Mouse (Mus musculus) midbrain, embryonic 15.5 days (tissue): ENCODE measurements around the gene Siah3. TPM values are rescaled to one million over a fixed set of nuclear protein-coding genes. Genes with fewer than 3 reads are reported as not detected.

Experiments used
- ATAC-seq: fragments of 200-750 bp; cut with Nextera tagmentation; replicated peaks from 2 replicates; pipeline ENCODE4 v1.8.0; 2017; ENCODE audit warnings: moderate TSS enrichment
- H3K27ac ChIP-seq: fragments of 300-500 bp; sonication (generic); 2 replicates; pipeline ENCODE4 v1.5.1; 2015; ENCODE audit warnings: mild to moderate bottlenecking, inconsistent platforms
- H3K27me3 ChIP-seq: fragments of 300-500 bp; sonication (generic); replicated peaks from 2 replicates; pipeline ENCODE4 v1.6.1; 2015; ENCODE audit warnings: inconsistent platforms
- H3K36me3 ChIP-seq: fragments of 300-500 bp; sonication (generic); replicated peaks from 2 replicates; pipeline ENCODE4 v1.6.1; 2015; ENCODE audit warnings: inconsistent platforms
- H3K4me1 ChIP-seq: fragments of 300-500 bp; sonication (generic); 2 replicates; pipeline ENCODE4 v1.6.1; 2015; ENCODE audit warnings: inconsistent platforms
- H3K4me2 ChIP-seq: fragments of 300-500 bp; sonication (generic); 2 replicates; pipeline ENCODE4 v1.6.1; 2015; ENCODE audit warnings: inconsistent platforms, mild to moderate bottlenecking, moderate library complexity
- H3K4me3 ChIP-seq: fragments of 300-500 bp; sonication (generic); 2 replicates; pipeline ENCODE4 v1.5.1; 2015; ENCODE audit warnings: mild to moderate bottlenecking, inconsistent platforms
- H3K9ac ChIP-seq: fragments of 300-500 bp; sonication (generic); 2 replicates; pipeline ENCODE4 v1.6.1; 2015; ENCODE audit warnings: mild to moderate bottlenecking, inconsistent platforms
- H3K9me3 ChIP-seq: fragments of 300-500 bp; sonication (generic); 2 replicates; pipeline ENCODE4 v1.6.1; 2016; ENCODE audit warnings: inconsistent platforms
- whole genome bisulfite sequencing: fragments of 180-500 bp; shearing (Covaris S2); methylation state at CpG from one replicate; pipeline ENCODE4 v1.1.7; 2015; ENCODE audit warnings: mixed read lengths; 5-methylcytosine and 5-hydroxymethylcytosine counted together
- polyA plus RNA-seq: library from polyadenylated mRNA; unstranded; fragments of >200 nt; fragmentation: Nextera tagmentation; extraction: Ambion mirVana; gene quantifications from 2 replicates; pipeline ENCODE4 v1.2.1, GENCODE M21; 2015

The Siah3 gene
- polyA plus RNA-seq, 1 experiment from 2014 or later = 3.4 TPM

DNA sequence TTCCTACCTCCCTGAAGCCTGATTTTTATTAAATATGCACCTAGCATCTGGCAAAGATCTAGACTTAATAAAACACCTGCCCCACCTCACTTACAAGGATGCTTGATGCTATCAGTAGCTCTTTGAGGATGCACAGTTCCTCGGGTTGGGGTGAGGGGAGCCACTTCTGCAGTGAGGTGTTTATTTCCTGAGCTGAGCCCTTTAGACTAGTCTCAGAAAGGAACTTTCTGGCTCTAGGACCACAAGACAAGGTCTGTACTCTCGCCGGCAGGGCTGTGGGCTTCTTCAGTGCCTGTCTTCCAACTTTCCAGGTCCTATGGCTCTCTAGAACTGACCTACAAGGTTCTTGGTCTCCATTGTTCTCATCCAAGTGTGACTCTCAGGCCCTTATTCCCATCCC is 50.5 kb downstream of the Siah3 start:
- Histone ChIP-seq H3K4me2 (no peak overlapping the region), H3K9ac (no peak overlapping the region), H3K27ac (no peak overlapping the region), H3K27me3 (no peaks in the 10 kb centered on the region), H3K36me3 (no peaks in the 10 kb centered on the region), H3K4me3 (no peak overlapping the region), H3K9me3 (no peaks in the 10 kb centered on the region), H3K4me1 (peaks cover 5% of the 10 kb centered on the region)
- no peak for ATAC-seq
- WGBS = 90% methylated on average over 3 of the region's 3 CpGs

DNA sequence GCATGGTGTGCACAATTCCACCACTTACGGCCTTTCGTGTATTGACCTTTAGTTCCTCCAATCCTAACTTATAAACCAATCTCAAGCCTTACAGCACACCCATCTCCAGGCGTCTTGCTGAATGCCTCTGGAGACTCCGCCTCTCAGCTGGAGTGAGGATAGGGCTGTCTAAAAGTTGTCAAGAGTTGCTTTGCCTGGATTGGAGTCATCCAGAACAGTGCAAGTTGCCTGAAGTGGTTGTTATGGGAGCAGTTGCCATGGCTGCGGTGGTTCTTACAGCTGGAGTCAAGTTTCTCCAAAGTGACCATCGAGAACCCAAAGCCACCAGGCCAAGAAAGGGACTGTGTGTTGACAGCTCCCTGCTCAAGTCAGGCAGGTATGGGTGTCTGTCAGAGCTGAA is 54.3 kb downstream of the Siah3 start:
- no peaks in the 10 kb centered on the region for H3K36me3 ChIP-seq
- no peak overlapping the region for H3K4me3 ChIP-seq
- no peaks in the 10 kb centered on the region for H3K27me3 ChIP-seq
- ATAC-seq = no peak
- no peak overlapping the region for H3K27ac ChIP-seq
- H3K4me2 ChIP-seq = no peak overlapping the region
- H3K9me3 ChIP-seq = no peaks in the 10 kb centered on the region
- 81% methylated on average over 6 of the region's 6 CpGs for WGBS
- peaks cover 4% of the 10 kb centered on the region for H3K4me1 ChIP-seq
- no peak overlapping the region for H3K9ac ChIP-seq

DNA sequence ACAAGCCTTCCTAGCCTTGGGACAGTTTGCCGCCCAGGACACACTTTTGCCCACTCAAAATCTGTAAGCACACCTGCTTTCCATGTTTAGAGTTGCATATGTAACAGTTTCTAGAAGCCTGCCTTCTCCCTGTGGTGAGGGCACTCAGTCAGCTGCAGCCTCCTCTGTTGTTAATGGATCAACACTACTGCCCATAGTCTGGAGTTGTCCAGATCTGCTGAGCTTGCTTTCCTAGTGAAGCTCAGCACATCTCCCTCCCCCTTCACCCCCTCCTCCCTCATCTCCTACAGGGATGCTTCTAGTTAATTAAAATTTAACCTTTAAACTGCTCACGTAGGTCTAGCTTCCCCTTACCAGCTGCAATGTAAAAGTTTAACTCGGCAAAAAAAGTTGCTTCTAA is 57.2 kb downstream of the Siah3 start:
- Histone ChIP-seq H3K9ac (no peak overlapping the region), H3K9me3 (no peaks in the 10 kb centered on the region), H3K4me2 (no peak overlapping the region), H3K27ac (no peak overlapping the region), H3K27me3 (no peaks in the 10 kb centered on the region), H3K4me3 (no peak overlapping the region), H3K4me1 (peaks cover 5% of the 10 kb centered on the region; the same call in 1 of the 2 replicates), H3K36me3 (no peaks in the 10 kb centered on the region)
- WGBS = 66% methylated on average over 3 of the region's 3 CpGs
- ATAC-seq = 0 out of 2 replicates have a peak, but pooled peaks have one; percentile 38

DNA sequence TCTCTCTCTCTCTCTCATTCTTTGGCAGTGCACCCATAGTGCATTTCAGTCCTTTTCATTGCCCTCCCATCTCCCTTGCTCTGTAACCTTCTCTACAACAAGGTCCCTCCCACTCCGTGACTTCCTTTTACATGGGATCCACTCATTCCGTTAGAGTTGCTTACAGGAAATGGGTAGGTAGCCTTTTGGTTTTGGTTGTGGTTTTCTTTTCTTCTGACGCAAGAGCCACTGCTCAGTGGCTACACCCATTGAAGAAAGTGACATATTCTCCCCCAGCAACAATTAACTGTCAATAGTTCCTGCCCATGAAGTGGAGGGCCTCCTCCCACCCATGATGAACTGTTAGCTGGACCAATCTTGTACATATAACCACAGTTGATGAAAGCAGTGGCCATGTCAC is 60.4 kb downstream of the Siah3 start:
- peaks cover 8% of the 10 kb centered on the region; the same call in 1 of the 2 replicates for H3K4me1 ChIP-seq
- no peak overlapping the region for H3K4me2 ChIP-seq
- H3K27ac ChIP-seq = no peak overlapping the region
- no peak for ATAC-seq
- H3K9ac ChIP-seq = no peak overlapping the region
- H3K9me3 ChIP-seq = no peaks in the 10 kb centered on the region
- no peaks in the 10 kb centered on the region for H3K36me3 ChIP-seq
- H3K4me3 ChIP-seq = no peak overlapping the region
- H3K27me3 ChIP-seq = no peaks in the 10 kb centered on the region
- 87% methylated on average over 3 of the region's 3 CpGs for WGBS

DNA sequence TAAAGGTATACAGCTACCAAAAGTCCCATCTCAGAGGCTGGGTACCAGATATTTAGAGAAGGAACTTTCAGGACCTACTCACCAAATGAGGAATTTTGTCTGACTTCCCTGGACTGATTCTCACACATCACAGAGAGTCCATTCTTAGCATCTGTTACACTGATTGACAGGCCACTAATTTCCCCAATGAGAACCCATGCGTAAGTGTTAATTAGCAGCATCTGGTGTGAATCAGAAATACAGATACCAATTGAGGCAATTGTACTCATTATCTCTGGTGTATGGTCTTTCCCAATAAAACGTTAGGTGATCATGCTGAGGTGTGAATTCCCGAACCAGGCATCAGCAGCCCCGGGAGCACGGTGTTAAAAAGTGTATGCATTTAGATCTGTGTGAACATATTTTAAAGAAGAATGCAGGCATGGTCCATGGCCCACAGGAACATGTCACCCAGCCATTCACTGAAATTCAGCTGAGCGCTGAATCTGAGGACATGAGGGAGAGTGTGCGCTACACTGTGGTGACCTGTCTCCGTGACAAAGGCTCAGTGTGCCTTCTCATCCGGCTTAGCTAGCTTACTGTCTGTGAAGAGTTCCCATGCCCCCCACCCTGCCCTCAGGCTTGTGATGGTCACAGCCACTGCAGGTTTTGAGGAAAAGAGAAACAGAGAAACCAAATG is 61.3 kb downstream of the Siah3 start:
- no peak overlapping the region for H3K27ac ChIP-seq
- H3K36me3 ChIP-seq = no peaks in the 10 kb centered on the region
- no peak overlapping the region for H3K4me3 ChIP-seq
- H3K9me3 ChIP-seq = no peaks in the 10 kb centered on the region
- no peak overlapping the region for H3K9ac ChIP-seq
- no peaks in the 10 kb centered on the region for H3K27me3 ChIP-seq
- no peak overlapping the region for H3K4me2 ChIP-seq
- 0 out of 2 replicates have a peak, but pooled peaks have one; percentile 19 for ATAC-seq
- peaks cover 8% of the 10 kb centered on the region; the same call in 1 of the 2 replicates for H3K4me1 ChIP-seq
- 52% methylated on average over 9 of the region's 9 CpGs for WGBS

DNA sequence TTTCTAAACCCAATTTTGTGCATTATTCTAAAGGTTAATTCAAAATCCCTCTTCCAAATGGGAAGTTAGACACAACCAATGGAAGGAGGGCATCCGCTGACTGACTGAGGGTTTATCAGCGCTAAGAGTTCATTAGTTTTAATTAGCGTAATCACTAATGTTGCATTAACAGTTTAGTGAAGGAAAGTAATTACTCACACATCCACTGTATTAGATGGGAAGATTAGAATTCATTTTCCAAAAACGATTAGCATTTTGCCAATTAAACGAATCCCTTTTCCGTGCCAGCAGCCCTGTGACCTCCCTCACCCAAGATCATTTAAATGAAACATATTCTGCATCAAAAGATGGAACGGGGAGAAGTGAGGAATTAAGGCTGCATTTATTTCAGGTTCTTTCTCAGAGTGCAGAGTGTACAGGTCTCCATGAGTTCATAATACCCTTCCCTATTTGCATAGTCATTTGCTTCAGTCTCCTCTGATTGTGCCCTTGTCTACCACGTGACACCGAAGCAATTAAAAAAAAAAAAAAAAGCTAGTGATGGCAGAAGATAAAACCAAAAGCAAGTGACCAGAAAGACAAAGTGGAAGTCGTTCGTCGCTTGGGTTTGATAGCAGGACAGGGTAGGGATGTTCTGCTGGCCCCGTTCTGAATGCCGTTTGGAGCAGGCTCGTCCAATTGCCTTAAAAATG is 62.6 kb downstream of the Siah3 start:
- H3K4me2 ChIP-seq = no peak overlapping the region
- peak; percentile 66; the same call in 1 of the 2 replicates for ATAC-seq
- H3K4me3 ChIP-seq = no peak overlapping the region
- WGBS = 68% methylated on average over 15 of the region's 15 CpGs
- no peaks in the 10 kb centered on the region for H3K9me3 ChIP-seq
- peaks cover 8% of the 10 kb centered on the region; the same call in 1 of the 2 replicates for H3K4me1 ChIP-seq
- H3K27ac ChIP-seq = no peak overlapping the region
- H3K36me3 ChIP-seq = no peaks in the 10 kb centered on the region
- H3K27me3 ChIP-seq = no peaks in the 10 kb centered on the region
- no peak overlapping the region for H3K9ac ChIP-seq

DNA sequence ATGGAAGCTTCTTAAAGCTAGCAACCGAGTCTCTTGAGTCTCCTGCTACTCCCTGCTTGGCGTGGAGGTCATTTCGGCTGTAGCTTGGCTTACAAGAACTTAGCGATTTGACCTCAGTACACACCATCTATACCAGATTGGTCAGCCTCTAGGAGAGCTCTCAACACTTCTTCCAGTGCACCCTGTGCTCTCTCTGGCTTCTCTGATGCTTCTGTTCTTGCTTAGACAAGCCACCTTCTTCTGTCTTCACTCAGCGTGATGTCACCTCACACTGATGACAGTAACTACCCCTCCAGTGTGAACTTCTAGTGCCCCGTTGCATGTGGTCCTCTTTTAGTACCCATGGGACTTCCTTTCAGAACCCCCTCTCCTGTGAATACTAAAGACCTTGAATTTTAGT is 63.1 kb downstream of the Siah3 start:
- H3K9ac ChIP-seq = no peak overlapping the region
- ATAC-seq = no peak
- 91% methylated on average over 6 of the region's 6 CpGs for WGBS
- H3K4me1 ChIP-seq = peaks cover 8% of the 10 kb centered on the region; the same call in 1 of the 2 replicates
- H3K9me3 ChIP-seq = no peaks in the 10 kb centered on the region
- no peaks in the 10 kb centered on the region for H3K27me3 ChIP-seq
- no peak overlapping the region for H3K4me2 ChIP-seq
- H3K4me3 ChIP-seq = no peak overlapping the region
- no peak overlapping the region for H3K27ac ChIP-seq
- H3K36me3 ChIP-seq = no peaks in the 10 kb centered on the region

DNA sequence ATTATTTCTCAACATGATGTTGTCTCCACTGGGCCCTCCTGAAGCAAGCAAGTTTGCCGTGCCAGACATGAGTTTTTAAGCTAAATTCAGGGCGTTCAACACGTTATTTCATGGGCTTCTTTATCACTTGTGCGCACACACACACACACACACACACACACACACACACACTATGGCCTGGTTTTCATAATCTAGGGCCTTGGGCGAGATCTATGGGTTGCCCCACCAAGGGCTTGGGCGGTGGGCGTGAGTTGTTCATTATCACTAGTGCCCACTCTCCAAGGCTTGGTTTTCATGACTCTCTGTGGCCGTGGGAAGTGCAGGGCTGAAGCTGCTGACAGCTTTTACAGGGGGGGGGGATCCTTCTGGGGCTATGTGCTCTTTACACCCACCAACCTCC is 63.9 kb downstream of the Siah3 start:
- Histone ChIP-seq H3K4me1 (peaks cover 8% of the 10 kb centered on the region; the same call in 1 of the 2 replicates), H3K4me2 (no peak overlapping the region), H3K27me3 (no peaks in the 10 kb centered on the region), H3K9me3 (no peaks in the 10 kb centered on the region), H3K27ac (no peak overlapping the region), H3K9ac (no peak overlapping the region), H3K36me3 (no peaks in the 10 kb centered on the region), H3K4me3 (no peak overlapping the region)
- no peak for ATAC-seq
- WGBS = 89% methylated on average over 8 of the region's 8 CpGs

DNA sequence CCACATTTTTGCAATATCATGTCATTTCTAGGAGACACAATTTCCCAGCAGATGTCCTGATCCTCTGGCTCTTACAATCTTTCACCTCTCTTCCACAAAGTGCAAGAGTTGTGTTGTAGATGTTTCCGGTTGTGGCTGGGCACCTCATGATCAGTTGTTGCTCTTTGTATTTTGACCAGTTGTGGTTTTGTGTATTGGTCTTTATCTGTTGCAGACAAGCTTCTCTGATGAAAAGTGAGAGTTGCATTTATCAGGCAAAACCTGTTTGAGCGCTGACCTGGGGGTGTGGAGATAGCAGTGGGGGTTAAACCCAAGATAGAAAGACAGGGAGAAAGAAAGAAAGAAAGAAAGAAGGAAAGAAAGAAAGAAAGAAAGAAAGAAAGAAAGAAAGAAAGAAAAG is 68.9 kb downstream of the Siah3 start:
- Histone ChIP-seq H3K9me3 (no peaks in the 10 kb centered on the region), H3K4me2 (no peak overlapping the region), H3K9ac (no peak overlapping the region), H3K4me3 (no peak overlapping the region), H3K27me3 (no peaks in the 10 kb centered on the region), H3K27ac (no peak overlapping the region), H3K36me3 (no peaks in the 10 kb centered on the region), H3K4me1 (peaks cover 12% of the 10 kb centered on the region)
- 98% methylated on average over 2 of the region's 2 CpGs for WGBS
- ATAC-seq = no peak

DNA sequence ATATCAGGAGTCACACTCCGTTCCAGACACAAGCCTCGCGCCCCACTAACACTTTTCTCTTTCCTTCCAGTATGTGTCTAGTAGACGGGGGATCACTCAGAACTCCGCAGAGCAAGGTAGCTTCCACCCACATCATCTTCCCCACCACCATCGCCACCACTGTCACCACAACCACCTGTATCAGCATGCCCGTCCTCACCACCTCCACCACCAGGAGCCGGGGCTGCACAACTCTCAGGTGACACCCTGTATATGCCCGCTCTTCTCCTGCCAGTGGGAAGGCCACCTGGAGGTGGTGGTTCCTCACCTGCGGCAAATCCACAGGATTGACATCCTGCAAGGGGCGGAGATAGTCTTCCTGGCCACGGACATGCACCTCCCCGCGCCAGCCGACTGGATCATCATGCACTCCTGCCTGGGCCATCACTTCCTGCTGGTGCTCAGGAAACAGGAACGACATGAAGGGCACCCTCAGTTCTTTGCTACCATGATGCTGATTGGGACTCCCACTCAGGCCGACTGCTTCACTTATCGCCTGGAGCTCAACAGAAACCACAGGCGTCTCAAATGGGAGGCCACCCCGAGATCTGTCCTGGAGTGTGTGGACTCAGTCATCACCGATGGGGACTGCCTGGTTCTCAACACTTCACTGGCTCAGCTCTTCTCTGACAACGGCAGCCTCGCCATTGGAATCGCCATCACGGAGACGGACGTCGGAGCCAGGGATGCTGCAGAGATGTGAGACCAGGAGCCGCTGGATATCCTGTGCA is 69.8 kb downstream of the Siah3 start:
- Histone ChIP-seq H3K4me1 (peaks cover 12% of the 10 kb centered on the region), H3K4me2 (no peak overlapping the region), H3K9me3 (no peaks in the 10 kb centered on the region), H3K4me3 (no peak overlapping the region), H3K9ac (no peak overlapping the region), H3K36me3 (no peaks in the 10 kb centered on the region), H3K27me3 (no peaks in the 10 kb centered on the region), H3K27ac (no peak overlapping the region)
- ATAC-seq = no peak
- 90% methylated on average over 29 of the region's 29 CpGs for WGBS

DNA sequence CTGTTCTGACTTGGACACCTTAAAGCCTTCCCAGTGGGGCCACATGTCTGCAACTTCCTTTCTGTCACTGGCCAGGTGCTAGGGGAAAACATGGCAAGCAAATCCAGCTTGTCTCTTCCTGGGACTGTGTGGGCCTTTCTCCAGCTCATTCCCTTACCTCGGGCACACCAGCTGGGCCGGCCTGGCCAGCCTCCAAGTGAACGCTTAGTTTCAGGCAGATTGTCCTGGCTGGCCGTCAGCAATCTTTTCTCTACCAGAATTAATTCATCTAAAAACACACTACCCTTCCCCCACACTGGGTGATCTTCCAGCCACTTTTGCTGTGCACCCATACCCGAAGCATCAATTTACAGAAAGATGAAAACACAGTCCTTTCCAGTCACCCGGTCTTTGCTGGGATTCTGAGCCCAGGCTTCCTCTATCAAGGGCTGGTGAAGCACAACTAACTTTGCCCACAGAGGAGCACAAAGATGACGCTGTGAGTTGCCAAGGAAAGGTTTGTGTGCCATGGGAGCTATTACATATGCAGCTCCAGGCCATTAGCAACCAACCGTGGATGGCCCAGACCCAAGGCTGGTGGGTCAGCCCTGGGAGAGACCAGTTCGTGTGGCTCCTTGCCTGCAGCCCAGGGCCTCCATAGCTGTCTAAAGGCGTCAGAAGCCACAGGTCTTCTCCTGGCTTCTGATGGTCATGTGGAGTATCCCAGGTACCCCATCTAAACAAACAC is 71.8 kb downstream of the Siah3 start:
- ATAC-seq = peak; percentile 86
- Histone ChIP-seq H3K4me2 (no peak overlapping the region), H3K9me3 (no peaks in the 10 kb centered on the region), H3K4me3 (no peak overlapping the region), H3K9ac (no peak overlapping the region), H3K4me1 (peaks cover 22% of the 10 kb centered on the region), H3K36me3 (no peaks in the 10 kb centered on the region), H3K27me3 (no peaks in the 10 kb centered on the region), H3K27ac (peak overlapping the region; percentile 18)
- WGBS = 49% methylated on average over 10 of the region's 10 CpGs

DNA sequence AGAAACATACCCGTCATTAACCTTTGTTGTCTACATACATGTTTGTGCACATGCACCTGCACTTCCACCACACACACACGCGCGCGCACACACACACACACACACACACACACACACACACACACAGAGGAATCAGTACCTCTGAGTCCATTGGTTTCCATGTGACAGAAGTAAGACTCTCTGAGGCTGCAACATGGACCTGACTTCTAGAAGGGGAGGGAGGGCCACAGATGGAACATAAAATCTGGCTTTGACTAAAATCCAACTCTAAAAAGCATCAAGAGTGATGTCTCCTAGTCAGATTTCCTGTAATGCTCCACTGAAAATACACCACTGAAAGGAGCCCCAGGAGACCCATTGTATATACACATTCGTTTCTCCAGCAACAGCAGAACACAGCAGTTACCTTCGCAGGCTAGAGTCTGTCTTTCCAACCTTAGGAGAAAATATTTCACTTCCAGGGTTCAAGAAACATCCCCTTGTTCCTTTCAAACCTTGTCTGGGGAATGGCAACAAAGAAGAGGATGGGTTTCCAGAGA is 75.1 kb downstream of the Siah3 start:
- H3K36me3 ChIP-seq = no peaks in the 10 kb centered on the region
- 68% methylated on average over 7 of the region's 7 CpGs for WGBS
- H3K27ac ChIP-seq = no peak overlapping the region

More for the DNA sequence above, 75.1 kb downstream of the Siah3 start:
- peaks cover 22% of the 10 kb centered on the region for H3K4me1 ChIP-seq
- no peak for ATAC-seq
- H3K9me3 ChIP-seq = no peaks in the 10 kb centered on the region
- no peak overlapping the region for H3K4me3 ChIP-seq
- H3K27me3 ChIP-seq = no peaks in the 10 kb centered on the region
- no peak overlapping the region for H3K9ac ChIP-seq
- H3K4me2 ChIP-seq = no peak overlapping the region
